Mouse (Mus musculus): ENCODE measurements around the gene Suco.

- TF ChIP-seq CTCF (IDR thresholded peaks at IDR 0.05; ENCODE audit: low read depth) (no peak), EP300 (optimal IDR thresholded peaks at IDR 0.05) (no peak)
Measured at GRCm38 (mm10) chr1:161907111-161907510, 30.6 kb upstream of the Suco start.

Data from stomach, postnatal 0 days (tissue).